Mouse (Mus musculus) spleen, postnatal 10 days (tissue): Measurements from ENCODE around the gene Nr2f2.

Source experiments
- DNase-seq, 2 experiments: peaks; one replicate each; pipeline ENCODE4 v3.0.0; 2021 to 2022; ENCODE audit warnings: low spot score in 2 of 2

Gene Nr2f2

DNA sequence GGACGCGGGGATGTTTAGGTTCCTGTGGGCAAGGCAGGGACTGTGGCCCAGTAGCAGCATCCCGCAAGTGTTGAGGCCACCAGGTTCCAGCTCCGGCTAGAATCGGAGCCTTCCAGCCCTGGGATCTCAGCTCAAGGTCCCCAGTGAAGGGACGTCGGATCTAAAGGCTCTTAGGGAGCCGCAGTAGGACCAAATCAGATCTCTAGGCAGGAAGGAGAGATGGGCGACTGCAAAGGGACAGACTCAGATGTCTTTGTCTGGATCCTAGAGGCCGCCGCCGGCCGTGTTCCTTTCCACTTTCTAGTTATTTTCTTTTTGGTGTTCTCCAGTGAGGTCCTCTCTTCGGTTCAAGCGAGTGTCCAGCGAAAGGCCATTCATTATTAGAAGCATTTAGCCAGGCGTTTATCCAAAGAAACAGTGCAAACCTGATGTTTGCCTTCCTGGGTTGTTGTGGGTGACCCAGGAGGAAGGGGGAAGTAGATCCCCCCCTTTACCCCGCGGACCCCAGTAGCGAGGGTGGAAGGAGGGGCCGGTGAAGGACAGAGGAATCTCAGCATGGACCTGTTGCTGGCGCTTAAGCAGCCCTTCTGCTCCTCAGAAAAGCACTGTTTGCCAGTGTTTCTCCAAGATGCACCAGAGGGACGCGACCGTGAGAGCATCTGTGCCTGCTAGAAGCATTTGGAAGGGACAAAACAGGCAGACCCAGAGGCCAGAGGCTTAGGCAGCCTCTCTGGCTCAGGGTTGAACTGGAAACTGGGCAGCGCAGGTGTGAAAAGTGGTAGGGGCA lies 34.3 kb downstream of the Nr2f2 start:
- DNase-seq: no peak

GRCm38 (mm10) chr7:70331243-70332063 lies 35.1 kb downstream of the Nr2f2 start:
- no peak for DNase-seq

- DNase-seq: no peak
These were observed 35.7 kb downstream of the Nr2f2 start for GRCm38 (mm10) chr7:70330761-70331242.

DNA sequence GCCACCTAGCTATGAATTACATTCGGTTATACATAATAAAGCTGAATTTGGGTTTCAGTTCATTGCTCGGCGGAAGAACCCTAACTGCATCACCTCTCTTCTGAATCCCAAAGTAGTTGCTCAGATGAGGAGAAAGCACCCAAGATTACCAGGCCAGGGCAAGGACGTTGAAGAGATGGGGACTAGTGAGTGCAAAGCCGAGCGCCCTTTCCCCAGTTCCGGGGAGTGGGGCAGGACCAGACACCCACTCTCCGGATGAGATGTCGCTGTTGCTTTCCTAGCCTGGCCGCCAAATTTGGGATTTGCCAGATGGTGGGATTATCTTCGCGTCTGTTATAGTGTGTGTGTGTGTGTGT lies 36.4 kb downstream of the Nr2f2 start:
- no peak for DNase-seq

DNA sequence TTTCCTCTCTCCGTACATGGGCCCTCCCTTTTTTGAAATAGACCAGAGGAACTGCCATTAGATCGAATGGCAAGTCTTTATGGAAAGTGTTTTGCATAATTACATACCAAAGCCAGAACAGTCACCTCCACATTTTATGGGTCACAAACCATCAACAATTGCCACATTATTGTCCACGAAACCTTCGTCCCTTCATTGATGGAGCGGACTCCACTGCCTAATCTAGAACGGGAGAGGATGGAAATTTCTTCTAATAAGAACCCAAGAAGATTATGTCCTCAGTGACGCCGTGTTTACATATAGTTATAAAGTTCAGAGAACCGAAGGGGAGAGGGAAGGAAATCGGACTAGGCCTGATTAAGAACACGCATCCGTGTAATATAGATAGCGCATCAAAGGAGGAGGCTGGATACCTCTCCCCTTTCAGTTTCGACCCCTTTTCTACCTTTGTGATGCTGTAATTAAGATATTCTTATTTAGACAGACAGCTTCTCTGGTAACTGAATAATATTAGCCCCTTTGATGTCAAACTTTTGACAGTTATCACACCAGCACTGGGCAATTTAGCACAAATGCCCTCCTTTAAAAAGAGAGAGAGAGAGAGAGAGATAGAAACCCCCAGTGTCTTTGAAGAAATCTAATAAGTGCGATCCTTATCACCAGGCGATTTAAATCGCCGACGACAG lies 36.9 kb downstream of the Nr2f2 start:
- DNase-seq: no peak

DNA sequence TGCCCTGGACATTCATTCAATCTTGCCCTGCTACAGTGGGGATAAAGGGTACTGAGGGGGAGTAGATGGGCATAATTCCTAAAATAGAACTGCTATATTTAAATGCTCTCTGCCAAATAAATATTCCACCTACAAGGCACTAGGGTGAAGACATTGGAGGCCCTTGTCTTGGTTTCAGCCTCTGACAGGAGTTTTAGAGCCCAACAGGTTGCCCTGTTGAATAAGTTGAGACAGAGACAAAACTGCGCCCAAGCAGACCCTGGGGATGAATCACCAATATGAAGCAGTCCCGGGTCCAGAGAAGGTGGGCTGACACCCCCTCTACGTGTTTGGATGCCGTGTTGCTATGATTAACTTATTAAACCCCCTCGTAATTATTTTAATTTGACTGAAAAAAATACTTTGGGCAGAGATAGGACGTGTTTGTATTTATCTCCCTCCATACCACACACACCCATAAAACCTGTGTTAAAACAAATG lies 37.5 kb downstream of the Nr2f2 start:
- no peak for DNase-seq

GRCm38 (mm10) chr7:70328206-70329036 lies 38.1 kb downstream of the Nr2f2 start:
- no peak for DNase-seq

GRCm38 (mm10) chr7:70327191-70327590 lies 39.3 kb downstream of the Nr2f2 start:
- no peak for DNase-seq

GRCm38 (mm10) chr7:70326176-70327035 lies 40.1 kb downstream of the Nr2f2 start:
- DNase-seq: no peak

GRCm38 (mm10) chr7:70325381-70325780 lies 41.2 kb downstream of the Nr2f2 start:
- no peak for DNase-seq

DNA sequence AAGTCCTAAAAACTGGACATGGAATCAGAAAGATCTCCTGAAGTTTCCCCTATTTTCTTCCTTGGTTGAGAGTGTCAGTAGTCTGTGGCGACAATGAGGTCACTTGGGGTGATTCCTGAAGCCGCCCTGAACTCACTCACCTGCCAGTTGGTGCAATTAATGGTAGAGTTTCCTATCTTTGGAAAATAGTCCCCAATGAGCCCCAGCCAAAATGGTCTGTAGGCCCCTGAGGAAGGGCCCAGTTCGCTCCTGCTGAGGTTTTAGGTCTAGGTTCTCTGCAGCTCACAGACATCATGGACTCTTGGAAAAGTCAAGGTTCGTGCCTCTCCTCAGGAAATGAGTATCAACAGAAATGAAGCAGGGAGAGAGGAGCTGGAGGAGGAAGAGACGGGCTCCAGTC lies 42.0 kb downstream of the Nr2f2 start:
- no peak for DNase-seq

- no peak for DNase-seq
These were observed 42.5 kb downstream of the Nr2f2 start for GRCm38 (mm10) chr7:70324041-70324440.

DNA sequence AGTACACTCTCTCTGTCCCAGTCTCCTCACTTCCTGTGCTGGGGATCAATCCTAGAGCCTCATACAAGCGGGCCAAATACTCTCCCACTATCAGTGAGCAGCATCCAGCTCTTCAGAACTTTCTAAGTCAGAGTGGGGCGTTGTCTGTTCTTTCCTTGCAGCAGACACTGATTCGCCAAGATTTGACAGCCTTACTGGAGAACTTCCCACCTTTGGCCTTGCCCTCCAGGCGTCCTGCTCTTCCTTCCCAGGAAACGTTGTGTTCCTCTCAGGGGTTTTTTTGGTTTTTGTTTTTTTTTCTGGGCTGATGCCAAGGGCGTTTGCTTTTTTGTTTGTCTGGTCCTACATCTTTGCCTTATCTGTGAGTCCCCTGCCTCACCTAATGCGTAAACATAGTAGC lies 60.8 kb downstream of the Nr2f2 start:
- DNase-seq: no peak

DNA sequence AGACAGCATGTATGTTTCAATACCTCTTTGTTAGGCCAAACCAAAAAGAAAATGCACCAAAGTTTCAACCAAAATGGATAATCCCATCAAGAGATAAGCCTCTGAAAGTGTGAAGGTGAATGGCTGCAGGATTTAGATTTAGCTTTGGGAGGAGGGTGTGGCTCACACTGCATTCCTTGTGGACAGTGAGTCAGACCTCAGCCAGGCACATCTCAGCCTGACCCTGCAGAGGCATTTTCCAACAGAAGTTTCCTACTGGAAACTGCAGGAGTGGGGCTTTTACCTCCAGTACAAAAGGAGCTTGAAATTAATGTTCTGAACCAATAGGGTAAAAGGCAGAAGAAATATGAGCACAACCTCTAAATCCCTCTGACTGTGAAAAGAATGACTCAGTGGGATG lies 62.1 kb downstream of the Nr2f2 start:
- DNase-seq: no peak
